Mouse (Mus musculus): ENCODE results near the gene Alx3. TPM values are rescaled to one million over a fixed set of nuclear protein-coding genes. Genes with fewer than 3 reads are reported as not detected.
A peak's percentile ranks its signal among the peaks of the same experiment; 100 is the strongest.

Gene Alx3
- total RNA-seq (2021) (not detected), polyA plus RNA-seq (2012; rRNA removed) (not detected in 2 replicates)
- long read RNA-seq, result 0 reads

- H3K79me2 ChIP-seq (replicated peaks; ENCODE audit: control insufficient read depth, insufficient read depth, low read length), result no peaks in the 10 kb centered on the region
- H3K4me3 ChIP-seq, result peak within 1 kb of the TSS; percentile 14; the same call in 1 of the 2 replicates
- H3K27ac ChIP-seq, result no peak within 1 kb of the TSS
- intact Hi-C loops (cut with DNase I), result no loop called here
- no peak for DNase-seq
- no peak for TF ChIP-seq CTCF (IDR thresholded peaks at IDR 0.05)
- TF ChIP-seq POLR2A (IDR thresholded peaks at IDR 0.05; ENCODE audit: insufficient read depth, low read depth, low read length), result no peak
- no peak for TF ChIP-seq EP300 (IDR thresholded peaks at IDR 0.05; ENCODE audit: insufficient read depth, low read depth, low read length)
- peaks cover 1% of the 10 kb centered on the region; the same call in 1 of the 2 replicates for H3K4me1 ChIP-seq (ENCODE audit: control insufficient read depth, insufficient read depth, low read length)
- WGBS, result 6% methylated on average over 34 of the region's 46 CpGs
- H3K36me3 ChIP-seq (ENCODE audit: control insufficient read depth, insufficient read depth, low read length), result no peaks in the 10 kb centered on the region
- H3K9ac ChIP-seq (ENCODE audit: low read depth, low read length), result no peak within 1 kb of the TSS
- H3K27me3 ChIP-seq (ENCODE audit: control insufficient read depth, insufficient read depth, low read length), result peaks cover 38% of the 10 kb centered on the region
These were observed at the start of gene Alx3 for GRCm38 (mm10) chr3:107594662-107595263. Gene Alx3 (plus strand): TSS chr3:107595031.

DNA sequence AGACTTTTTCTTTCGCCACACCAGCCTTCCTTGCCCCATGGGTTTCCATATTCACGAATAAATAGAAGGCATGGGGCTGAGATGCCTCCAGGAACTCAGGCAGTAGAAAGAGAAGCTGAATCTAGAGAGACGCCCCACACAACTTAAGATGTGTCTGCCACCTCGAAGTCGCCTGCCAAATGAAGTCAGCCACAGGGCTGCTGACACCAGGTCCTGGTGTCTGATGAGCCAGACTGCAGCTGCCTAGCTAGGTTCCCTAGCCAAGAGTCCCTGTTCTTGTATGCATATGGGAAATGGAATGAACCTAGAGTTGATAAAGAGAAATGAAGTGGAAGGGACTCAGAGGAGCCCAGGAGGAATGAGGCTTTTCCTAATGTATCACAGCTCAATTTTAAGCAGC, 49.6 kb upstream of the Alx3 start:
- Histone ChIP-seq H3K4me1 (ENCODE audit: control insufficient read depth, insufficient read depth, low read length) (no peaks in the 10 kb centered on the region), H3K9ac (ENCODE audit: low read depth, low read length) (no peak overlapping the region), H3K27me3 (ENCODE audit: control insufficient read depth, insufficient read depth, low read length) (no peaks in the 10 kb centered on the region), H3K36me3 (ENCODE audit: control insufficient read depth, insufficient read depth, low read length) (no peaks in the 10 kb centered on the region), H3K79me2 (replicated peaks; ENCODE audit: control insufficient read depth, insufficient read depth, low read length) (no peaks in the 10 kb centered on the region), H3K4me3 (no peak overlapping the region), H3K27ac (no peak overlapping the region)
- intact Hi-C loops (cut with DNase I), result no loop called here
- no peak for TF ChIP-seq POLR2A (IDR thresholded peaks at IDR 0.05; ENCODE audit: insufficient read depth, low read depth, low read length)
- no peak for TF ChIP-seq EP300 (IDR thresholded peaks at IDR 0.05; ENCODE audit: insufficient read depth, low read depth, low read length)
- TF ChIP-seq CTCF (IDR thresholded peaks at IDR 0.05), result no peak
- whole genome bisulfite sequencing, result 73% methylated on average over 5 of the region's 5 CpGs
- no peak for DNase-seq

- no peak overlapping the region for H3K4me3 ChIP-seq
- TF ChIP-seq CTCF (IDR thresholded peaks at IDR 0.05) (no peak), EP300 (IDR thresholded peaks at IDR 0.05; ENCODE audit: insufficient read depth, low read depth, low read length) (no peak), POLR2A (IDR thresholded peaks at IDR 0.05; ENCODE audit: insufficient read depth, low read depth, low read length) (no peak)
- intact Hi-C loops (cut with DNase I), result no loop called here
- no peak overlapping the region for H3K27ac ChIP-seq
- H3K4me1 ChIP-seq (ENCODE audit: control insufficient read depth, insufficient read depth, low read length), result no peaks in the 10 kb centered on the region
- H3K79me2 ChIP-seq (replicated peaks; ENCODE audit: control insufficient read depth, insufficient read depth, low read length), result no peaks in the 10 kb centered on the region
- no peaks in the 10 kb centered on the region for H3K27me3 ChIP-seq (ENCODE audit: control insufficient read depth, insufficient read depth, low read length)
- no peak for DNase-seq
- WGBS, result 85% methylated on average over 10 of the region's 10 CpGs
- no peaks in the 10 kb centered on the region for H3K36me3 ChIP-seq (ENCODE audit: control insufficient read depth, insufficient read depth, low read length)
- no peak overlapping the region for H3K9ac ChIP-seq (ENCODE audit: low read depth, low read length)
These were observed 49.0 kb upstream of the Alx3 start for GRCm38 (mm10) chr3:107545716-107546412.

- no peaks in the 10 kb centered on the region for H3K27me3 ChIP-seq (ENCODE audit: control insufficient read depth, insufficient read depth, low read length)
These were observed 47.9 kb upstream of the Alx3 start for GRCm38 (mm10) chr3:107546956-107547355.

DNA sequence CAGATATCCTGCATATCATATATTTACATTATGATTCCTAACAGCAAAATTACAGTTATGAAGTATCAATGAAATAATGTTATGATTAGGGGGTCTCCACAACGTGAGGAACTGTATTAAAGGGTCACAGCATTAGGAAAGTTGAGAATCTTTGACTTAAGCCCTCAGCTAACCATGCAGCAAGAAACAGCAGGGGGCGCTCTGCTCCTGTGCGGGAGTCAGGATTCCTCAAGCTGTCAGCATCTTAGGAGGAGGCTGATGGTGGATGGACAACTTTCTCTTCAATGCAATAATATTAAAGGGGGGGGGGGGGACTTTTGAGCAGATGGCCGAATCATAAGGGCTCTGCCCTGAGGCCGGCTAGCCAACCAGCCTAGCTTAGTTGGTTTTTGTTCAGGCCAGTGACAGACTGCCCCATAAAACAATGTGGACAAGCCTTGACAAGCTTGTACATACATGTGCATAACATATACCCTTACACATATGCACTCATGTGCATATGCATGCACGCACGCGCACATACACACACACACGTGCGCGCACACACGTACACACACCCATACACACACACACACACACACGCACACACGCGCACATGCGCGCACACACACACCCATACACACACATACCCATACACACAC, 44.3 kb upstream of the Alx3 start:
- Histone ChIP-seq H3K36me3 (ENCODE audit: control insufficient read depth, insufficient read depth, low read length) (no peaks in the 10 kb centered on the region), H3K79me2 (replicated peaks; ENCODE audit: control insufficient read depth, insufficient read depth, low read length) (no peaks in the 10 kb centered on the region), H3K27ac (no peak overlapping the region), H3K27me3 (ENCODE audit: control insufficient read depth, insufficient read depth, low read length) (no peaks in the 10 kb centered on the region), H3K9ac (ENCODE audit: low read depth, low read length) (no peak overlapping the region), H3K4me1 (ENCODE audit: control insufficient read depth, insufficient read depth, low read length) (no peaks in the 10 kb centered on the region), H3K4me3 (no peak overlapping the region)
- peak in 1 of 2 experiments; percentile 58 for DNase-seq
- 71% methylated on average over 17 of the region's 17 CpGs for WGBS
- TF ChIP-seq EP300 (IDR thresholded peaks at IDR 0.05; ENCODE audit: insufficient read depth, low read depth, low read length), result no peak
- TF ChIP-seq CTCF (IDR thresholded peaks at IDR 0.05), result peak; percentile 72
- no peak for TF ChIP-seq POLR2A (IDR thresholded peaks at IDR 0.05; ENCODE audit: insufficient read depth, low read depth, low read length)
- intact Hi-C loops (cut with DNase I), result no loop called here

More at GRCm38 (mm10) chr3:107546956-107547355, 47.9 kb upstream of the Alx3 start:
- WGBS, result 39% methylated on average over 2 of the region's 2 CpGs
- Histone ChIP-seq H3K36me3 (ENCODE audit: control insufficient read depth, insufficient read depth, low read length) (no peaks in the 10 kb centered on the region), H3K4me1 (ENCODE audit: control insufficient read depth, insufficient read depth, low read length) (no peaks in the 10 kb centered on the region), H3K79me2 (replicated peaks; ENCODE audit: control insufficient read depth, insufficient read depth, low read length) (no peaks in the 10 kb centered on the region), H3K4me3 (no peak overlapping the region), H3K9ac (ENCODE audit: low read depth, low read length) (no peak overlapping the region), H3K27ac (no peak overlapping the region)
- no peak for TF ChIP-seq CTCF (IDR thresholded peaks at IDR 0.05)
- peak; percentile 66; the same call in 1 of the 2 replicates for TF ChIP-seq EP300 (IDR thresholded peaks at IDR 0.05; ENCODE audit: insufficient read depth, low read depth, low read length)
- TF ChIP-seq POLR2A (IDR thresholded peaks at IDR 0.05; ENCODE audit: insufficient read depth, low read depth, low read length), result no peak
- intact Hi-C loops (cut with DNase I), result no loop called here
- peak; percentile 66 to 74 for DNase-seq

Measured in heart, adult 2 months (tissue).